Mouse (Mus musculus) A20 (cell line): ENCODE measurements around the gene Cox7c.
"Not testable (repeated sequence)": the region's sequence is repeated elsewhere in the genome, so short reads cannot be mapped to it uniquely, and the experiment has no call there.

Source experiments
- DNase-seq: peaks from one replicate; pipeline ENCODE4 v3.0.0-alpha.2; 2011; ENCODE audit warnings: low read depth, low spot score

Cox7c gene

DNA sequence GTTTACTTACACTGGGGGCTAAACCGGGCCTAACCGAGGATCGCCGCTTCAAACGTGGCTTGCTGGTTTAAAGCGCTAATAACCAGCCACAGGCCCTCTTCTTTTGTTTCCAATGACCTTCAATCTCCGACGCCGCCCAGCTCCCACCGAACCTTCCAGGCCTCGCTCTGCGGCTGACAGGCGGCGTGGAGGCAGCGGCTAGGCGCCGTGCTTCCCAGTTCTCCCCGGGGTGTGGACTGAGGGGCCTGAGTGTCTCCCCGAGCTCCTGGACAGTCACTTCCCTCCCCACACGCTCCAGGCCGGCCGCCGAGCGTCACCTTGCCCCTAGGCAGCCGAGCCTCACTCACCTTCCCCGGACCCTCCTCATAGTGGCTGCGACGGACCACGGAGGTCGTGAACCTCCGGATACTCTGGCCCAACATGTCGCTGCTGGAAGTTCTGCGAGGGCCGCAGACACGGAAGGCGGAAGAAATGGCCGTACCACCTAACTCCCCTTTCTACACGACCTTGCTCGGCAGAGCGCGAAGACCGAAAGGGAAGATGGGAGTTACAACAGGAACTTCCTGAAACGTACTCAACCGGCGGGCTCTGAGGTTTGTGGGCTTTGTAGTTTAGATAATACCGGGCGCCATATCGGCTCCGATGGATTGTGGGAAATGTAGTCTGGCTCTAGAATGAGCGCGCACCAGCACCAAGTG lies at the start of gene Cox7c:
TSS of gene Cox7c (minus strand) at position 651 of the 698 bp plus-strand sequence.
- peak; percentile 91 for DNase-seq

- DNase-seq: no peak
Observed at GRCm38 (mm10) chr13:86068011-86068724, 21.5 kb upstream of the Cox7c start.

DNA sequence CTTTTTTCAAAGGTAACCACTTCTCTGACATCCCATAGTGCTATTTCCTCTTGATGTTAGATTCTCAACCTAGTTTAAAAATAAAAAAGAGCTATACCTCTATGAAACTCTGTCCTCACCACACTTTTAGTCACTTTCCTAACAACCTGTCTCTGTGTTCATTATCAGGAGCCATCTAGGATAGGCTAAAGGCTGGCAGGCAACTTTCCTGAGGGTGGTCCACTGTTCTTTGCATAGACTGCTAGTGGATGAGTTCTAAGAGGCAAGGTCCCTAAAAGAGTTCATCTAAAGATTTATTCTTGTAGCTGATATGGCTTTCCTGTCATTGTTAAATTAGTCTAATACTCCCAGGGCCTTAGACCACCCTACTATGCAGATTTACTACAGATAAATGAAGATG lies 20.8 kb upstream of the Cox7c start:
- no peak for DNase-seq

DNA sequence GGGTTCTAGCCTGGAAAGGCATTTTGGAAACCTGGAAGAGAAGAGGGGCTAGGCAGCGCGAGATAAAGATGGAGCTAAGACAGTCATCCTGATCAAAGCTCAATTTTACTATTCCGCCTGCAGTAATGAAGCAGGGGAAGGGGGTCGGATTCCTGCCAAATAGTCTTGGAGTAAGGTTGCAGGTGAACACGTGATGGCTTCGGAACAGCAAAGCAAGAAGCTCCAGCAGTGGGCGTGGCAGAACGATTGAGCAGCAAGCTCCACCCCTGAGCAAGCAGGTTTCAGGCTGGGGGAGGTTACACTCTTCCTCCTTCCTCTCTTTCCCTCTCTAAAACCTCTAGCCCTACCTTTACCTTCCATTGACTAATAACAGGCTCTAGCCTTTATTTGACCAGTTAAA lies 7.4 kb upstream of the Cox7c start:
- DNase-seq: not testable (repeated sequence)

GRCm38 (mm10) chr13:86004907-86005675 lies 41.6 kb downstream of the Cox7c start:
- DNase-seq: no peak
